Comparison of ENCODE assay signal across 24 mouse cellular contexts in the genomic region with DNA sequence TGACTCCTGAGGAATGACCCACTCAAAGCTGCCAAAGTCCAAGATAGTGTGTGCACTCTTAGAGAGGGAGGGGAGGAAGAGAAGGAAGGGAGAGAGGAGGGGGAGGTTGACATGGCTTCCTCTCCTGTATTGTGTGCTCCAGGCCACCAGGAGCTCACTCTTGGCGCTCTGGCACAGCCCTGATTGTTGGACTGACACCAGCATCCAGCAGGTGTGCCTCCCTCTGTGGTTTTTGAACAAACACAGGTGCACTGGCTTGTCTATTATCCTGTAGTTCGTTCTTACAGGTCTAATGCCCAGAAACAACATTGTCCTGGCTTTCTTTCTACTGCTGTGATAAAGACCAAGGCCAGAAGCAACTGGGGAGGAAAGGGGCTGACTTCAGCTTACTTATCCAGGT.
"Had no signal": no experiment of that assay in that cellular context is flagged by ENCODE, and none has a peak within 500 bp of the region (broad histone marks: within the 10 kb centered on the region; RNA-seq: fewer than 3 reads in every experiment).

No protein-coding gene starts in this region.

- H3K9ac ChIP-seq: heart, embryonic 12.5 days; hindbrain, embryonic 12.5 days; hindbrain, embryonic 14.5 days; limb, embryonic 13.5 days; limb, embryonic 15.5 days had no signal

- H3K4me1 ChIP-seq: hindbrain, embryonic 10.5 days; hindbrain, embryonic 12.5 days; limb, embryonic 13.5 days; limb, embryonic 15.5 days had no signal

- H3K36me3 ChIP-seq: heart, embryonic 10.5 days; heart, embryonic 12.5 days; hindbrain, embryonic 10.5 days; hindbrain, embryonic 12.5 days; limb, embryonic 13.5 days; limb, embryonic 15.5 days had no signal

- H3K27me3 ChIP-seq: hindbrain, embryonic 12.5 days; limb, embryonic 13.5 days; limb, embryonic 15.5 days had no signal

- H3K9me3 ChIP-seq: heart, embryonic 10.5 days; heart, embryonic 12.5 days; hindbrain, embryonic 10.5 days; hindbrain, embryonic 12.5 days; limb, embryonic 13.5 days; limb, embryonic 15.5 days had no signal

- H3K4me3 ChIP-seq: gastrocnemius, adult 2 months; heart, embryonic 10.5 days; heart, embryonic 12.5 days; hindbrain, embryonic 10.5 days; hindbrain, embryonic 12.5 days; layer of hippocampus, adult 2 months; limb, embryonic 13.5 days; limb, embryonic 15.5 days had no signal

- DNase-seq: gastrocnemius, adult 2 months; gastrocnemius, postnatal 10 days; gastrocnemius, postnatal 25 days; heart, adult 18-20 months; heart, postnatal 10 days; heart, postnatal 4 days; kidney, adult 18-20 months; kidney, adult 8-10 months; kidney, postnatal 10 days; kidney, postnatal 25 days; kidney, postnatal 4 days; layer of hippocampus, postnatal 36 days; left cerebral cortex, postnatal 4 days had no signal

- H3K27ac ChIP-seq: gastrocnemius, adult 2 months; heart, embryonic 10.5 days; hindbrain, embryonic 10.5 days; hindbrain, embryonic 12.5 days; hindbrain, embryonic 14.5 days; layer of hippocampus, adult 2 months; limb, embryonic 13.5 days; limb, embryonic 15.5 days had no signal

- H3K4me2 ChIP-seq: heart, embryonic 12.5 days; hindbrain, embryonic 12.5 days; hindbrain, embryonic 14.5 days; limb, embryonic 13.5 days; limb, embryonic 15.5 days had no signal

- ATAC-seq: hindbrain, embryonic 16.5 days; inflammation-experienced regulatory T-cells, adult 6 months; intestine, embryonic 16.5 days had no signal
